Mouse (Mus musculus): ENCODE measurements at regions not wholly inside any gene's neighbourhood (a gene's known extent, or its start where the extent isn't known, plus 50 kb on each side); places are given as distances from the start of the nearest gene placed in this dataset.

GRCm38 (mm10) chr15:60089921-60090320 is 73.5 kb upstream of the 4933412E24Rik start:
- Histone ChIP-seq H3K4me2 (ENCODE audit: low read length) (no peak overlapping the region), H3K4me3 (ENCODE audit: low read depth, low read length) (no peak overlapping the region), H3K27me3 (replicated peaks; ENCODE audit: control insufficient read depth, insufficient read depth, low read length) (no peaks in the 10 kb centered on the region), H3K36me3 (ENCODE audit: control insufficient read depth, insufficient read depth, low read length) (no peaks in the 10 kb centered on the region), H3K9me3 (ENCODE audit: control insufficient read depth, low read length) (no peaks in the 10 kb centered on the region), H3K27ac (ENCODE audit: low read depth) (no peak overlapping the region), H3K9ac (ENCODE audit: low read length) (no peak overlapping the region), H3K4me1 (replicated peaks; ENCODE audit: control insufficient read depth, insufficient read depth, low read length) (no peaks in the 10 kb centered on the region)
- 92% methylated on average over 5 of the region's 5 CpGs for WGBS
- no peak for DNase-seq (ENCODE audit: low spot score)
- no peak for ATAC-seq (replicated peaks; ENCODE audit: low FRiP score, low TSS enrichment, low read depth)

- ATAC-seq (replicated peaks; ENCODE audit: low FRiP score, low TSS enrichment, low read depth) (no peak), DNase-seq (ENCODE audit: low spot score) (no peak)
- Histone ChIP-seq H3K36me3 (ENCODE audit: control insufficient read depth, insufficient read depth, low read length) (no peaks in the 10 kb centered on the region), H3K4me2 (ENCODE audit: low read length) (no peak overlapping the region), H3K9ac (ENCODE audit: low read length) (no peak overlapping the region), H3K27me3 (replicated peaks; ENCODE audit: control insufficient read depth, insufficient read depth, low read length) (no peaks in the 10 kb centered on the region), H3K4me1 (replicated peaks; ENCODE audit: control insufficient read depth, insufficient read depth, low read length) (no peaks in the 10 kb centered on the region), H3K4me3 (ENCODE audit: low read depth, low read length) (no peak overlapping the region), H3K9me3 (ENCODE audit: control insufficient read depth, low read length) (no peaks in the 10 kb centered on the region), H3K27ac (ENCODE audit: low read depth) (no peak overlapping the region)
- WGBS: 81% methylated on average over 10 of the region's 10 CpGs
These were observed 72.8 kb upstream of the 4933412E24Rik start for GRCm38 (mm10) chr15:60088964-60089899.
